Comparison of ENCODE assay signal across 23 mouse cellular contexts in the genomic region with DNA sequence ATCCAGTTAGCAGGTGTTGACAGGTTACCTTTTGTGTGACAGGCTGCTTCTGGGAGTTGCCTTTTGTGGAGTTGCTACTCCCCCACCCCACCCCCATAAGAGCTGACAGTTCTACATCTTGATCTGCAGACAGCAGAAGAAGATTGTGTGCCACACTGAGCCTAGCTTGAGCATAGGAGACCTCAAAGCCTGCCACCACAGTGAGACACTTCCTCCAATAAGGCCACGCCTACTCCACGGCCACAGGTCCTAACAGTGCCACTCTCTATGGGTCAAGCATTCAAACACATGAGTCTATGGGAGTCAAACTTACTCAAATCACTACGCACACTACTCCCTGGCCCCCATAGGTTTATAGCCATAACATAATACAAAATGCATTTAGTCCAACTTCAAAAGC. TPM values are rescaled to one million over a fixed set of nuclear protein-coding genes. Genes with fewer than 3 reads are reported as not detected.
DNase-seq lines count a peak whose midpoint lies in the region; ATAC-seq and TF ChIP-seq lines count a peak whose summit lies in the region.
"Had no signal": no experiment of that assay in that cellular context is flagged by ENCODE, and none has a peak within 500 bp of the region (broad histone marks: within the 10 kb centered on the region; RNA-seq: fewer than 3 reads in every experiment).

No protein-coding gene starts in this region.

- no peak for TF ChIP-seq EP300 in heart, adult 2 months (IDR thresholded peaks at IDR 0.05; ENCODE audit: insufficient read depth, low read depth, low read length)

- no peak for TF ChIP-seq CTCF in heart, adult 2 months (IDR thresholded peaks at IDR 0.05)

- H3K4me1 ChIP-seq in heart, adult 2 months (ENCODE audit: control insufficient read depth, insufficient read depth, low read length), result no peaks in the 10 kb centered on the region
- H3K4me1 ChIP-seq in megakaryocyte, embryonic 14.5 days, result peaks cover 66% of the 10 kb centered on the region

- DNase-seq in heart, adult 11 months, result peak; percentile 83
- DNase-seq in heart, adult 2 months, result no peak
- DNase-seq in urinary bladder, adult 2 months (ENCODE audit: low spot score), result peak; percentile 10
- no peak for DNase-seq in urinary bladder, adult 18-20 months (ENCODE audit: low spot score in 2 of 2)
- peak; percentile 54 for DNase-seq in 416B (ENCODE audit: low read depth)
- DNase-seq in frontal cortex, postnatal 10 days (ENCODE audit: low spot score in 2 of 2), result no peak
- DNase-seq: adrenal gland, adult 2 months; adrenal gland, adult 8-10 months; adrenal gland, postnatal 10 days; adrenal gland, postnatal 14 days; adrenal gland, postnatal 25 days; adrenal gland, postnatal 36 days; B cell, adult 2 months; cerebellum, adult 11 months; cerebellum, adult 11-12 months; cerebellum, adult 18-20 months had no signal

- intact Hi-C loops in heart, adult 2 months (cut with DNase I), result no loop called here

- H3K79me2 ChIP-seq in heart, adult 2 months (replicated peaks; ENCODE audit: control insufficient read depth, insufficient read depth, low read length), result no peaks in the 10 kb centered on the region

- no peak for TF ChIP-seq POLR2A in heart, adult 2 months (IDR thresholded peaks at IDR 0.05; ENCODE audit: insufficient read depth, low read depth, low read length)

- no peaks in the 10 kb centered on the region for H3K36me3 ChIP-seq in heart, adult 2 months (ENCODE audit: control insufficient read depth, insufficient read depth, low read length)
- H3K36me3 ChIP-seq in megakaryocyte, embryonic 14.5 days (replicated peaks; ENCODE audit: low read length), result peaks cover 3% of the 10 kb centered on the region
- H3K36me3 ChIP-seq: G1E had no signal

- no peak overlapping the region for H3K4me3 ChIP-seq in heart, adult 2 months
- H3K4me3 ChIP-seq in megakaryocyte, embryonic 14.5 days (replicated peaks), result peak overlapping the region; percentile 38

- no peak overlapping the region for H3K9ac ChIP-seq in heart, adult 2 months (ENCODE audit: low read depth, low read length)

- H3K27me3 ChIP-seq in heart, adult 2 months (ENCODE audit: control insufficient read depth, insufficient read depth, low read length), result no peaks in the 10 kb centered on the region
- no peaks in the 10 kb centered on the region for H3K27me3 ChIP-seq in megakaryocyte, embryonic 14.5 days (replicated peaks)
- H3K27me3 ChIP-seq: CH12.LX, Patski had no signal

- no peak overlapping the region for H3K27ac ChIP-seq in heart, adult 2 months

- 97% methylated on average over 3 of the region's 3 CpGs for WGBS in heart, adult 2 months

- peaks cover 8% of the 10 kb centered on the region for H3K9me3 ChIP-seq in megakaryocyte, embryonic 14.5 days
- H3K9me3 ChIP-seq: G1E had no signal

- ATAC-seq in megakaryocyte, adult 5-6 weeks (ENCODE audit: poor library complexity, severe bottlenecking), result no peak
- ATAC-seq: activated CD4-positive, CD25-positive, alpha-beta regulatory T cell, adult 4 months; CD4-positive, CD25-positive, alpha-beta regulatory T cell, adult 4 months; Patski had no signal

RNA-seq across cellular contexts. Expression of a gene that starts 17.8 kb away (rescaled TPM):
- 100 to 1,000 TPM; 129 to 135 TPM for total RNA-seq in heart, adult 2 months (2021)
- 61.4 and 70.1 TPM in 2 replicates for polyA plus RNA-seq in heart, adult 2 months (2012; rRNA removed)
- 1,333 and 3,452 TPM in 2 replicates for polyA plus RNA-seq in megakaryocyte, embryonic 14.5 days (2012; ENCODE audit: insufficient read depth, low replicate concordance)
- 153 and 167 TPM in 2 replicates for total RNA-seq in megakaryocyte, adult 5-6 weeks (2015)
- total RNA-seq in megakaryocyte, adult 5-6 weeks (2017), result 134 and 137 TPM in 2 replicates
- 132 and 145 TPM in 2 replicates for polyA plus RNA-seq in urinary bladder, adult 2 months (2012; rRNA removed)

RNA-seq across cellular contexts. Expression of a gene that starts 37.4 kb away (rescaled TPM):
- 1,000 to 10,000 TPM in 1 of 2 experiments, 100 to 1,000 TPM in 1; 878 to 1,097 TPM for total RNA-seq in heart, adult 2 months (2021)
- polyA plus RNA-seq in heart, adult 2 months (2012; rRNA removed), result 1,373 and 1,759 TPM in 2 replicates
- 240 and 422 TPM in 2 replicates for polyA plus RNA-seq in megakaryocyte, embryonic 14.5 days (2012; ENCODE audit: insufficient read depth, low replicate concordance)
- total RNA-seq in megakaryocyte, adult 5-6 weeks (2015), result 54.1 and 69.6 TPM in 2 replicates
- 90.9 and 98.1 TPM in 2 replicates for total RNA-seq in megakaryocyte, adult 5-6 weeks (2017)
- polyA plus RNA-seq in urinary bladder, adult 2 months (2012; rRNA removed), result 4,184 and 4,255 TPM in 2 replicates

Comparison
In these comparisons a context has a peak if more than half of its experiments do, and no peak if none do; other contexts are left out.
1. DNase-seq: peak in heart, adult 11 months (single experiment), urinary bladder, adult 2 months (single experiment) and 416B (single experiment); none in heart, adult 2 months (0 of 2), urinary bladder, adult 18-20 months (0 of 2) and frontal cortex, postnatal 10 days (0 of 2).